Mouse (Mus musculus) kidney, adult 11 months (tissue): ENCODE measurements around the gene Otor.
A peak's percentile ranks its signal among the peaks of the same experiment; 100 is the strongest.

Experiments used
- DNase-seq: peaks from one replicate; pipeline ENCODE4 v3.0.0; 2022

Otor gene

DNA sequence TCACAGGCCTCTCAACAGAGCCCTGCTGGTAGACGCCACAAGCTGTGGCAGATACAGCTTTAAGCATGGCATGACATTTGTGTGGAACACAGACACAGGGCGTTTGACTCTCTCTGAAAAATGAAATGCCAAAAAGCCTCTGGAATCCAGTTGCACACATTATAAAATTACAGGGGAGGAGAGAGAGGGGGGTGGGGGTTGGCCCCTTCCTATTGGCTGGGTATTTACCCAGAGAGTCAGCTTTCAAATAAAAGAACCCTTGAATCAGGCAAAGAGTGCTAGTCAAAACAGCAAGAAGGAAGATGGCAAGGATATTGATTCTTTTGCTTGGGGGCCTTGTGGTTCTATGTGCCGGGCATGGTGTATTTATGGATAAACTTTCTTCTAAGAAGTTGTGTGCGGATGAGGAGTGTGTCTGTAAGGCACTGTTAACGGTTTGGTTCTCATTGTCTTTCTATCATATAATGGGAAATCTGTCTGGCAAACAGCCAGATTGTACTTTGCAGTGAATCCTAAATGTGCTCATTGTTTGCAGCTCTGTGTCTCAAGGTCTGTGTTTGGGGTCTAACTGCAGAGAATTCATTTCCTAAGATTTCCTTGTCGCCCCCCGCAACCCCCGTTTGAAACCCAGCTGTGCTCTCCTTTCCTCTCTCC lies at the start of gene Otor:
Otor (plus strand) TSS at position 276 of the 654 bp plus-strand sequence.
- no peak for DNase-seq

DNA sequence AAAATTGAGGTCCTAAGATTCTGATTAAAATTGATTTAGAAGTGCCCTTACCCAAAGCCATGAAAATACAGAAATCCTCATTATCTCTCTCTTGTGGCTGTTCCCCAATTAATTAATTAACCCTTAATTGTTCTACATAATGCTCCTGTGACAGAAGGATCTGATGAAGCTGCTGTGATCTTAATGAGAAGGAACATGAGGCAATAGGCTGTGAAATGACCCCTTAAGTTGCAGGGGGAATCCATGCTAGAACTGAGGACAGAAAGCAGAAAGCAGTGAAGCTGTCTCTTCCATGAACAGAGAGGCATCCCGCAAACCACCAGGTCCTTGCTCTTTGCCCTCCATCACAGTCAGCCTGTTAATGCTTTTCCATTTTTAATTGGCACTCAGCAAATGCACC lies 47.0 kb upstream of the Otor start:
- DNase-seq = no peak

DNA sequence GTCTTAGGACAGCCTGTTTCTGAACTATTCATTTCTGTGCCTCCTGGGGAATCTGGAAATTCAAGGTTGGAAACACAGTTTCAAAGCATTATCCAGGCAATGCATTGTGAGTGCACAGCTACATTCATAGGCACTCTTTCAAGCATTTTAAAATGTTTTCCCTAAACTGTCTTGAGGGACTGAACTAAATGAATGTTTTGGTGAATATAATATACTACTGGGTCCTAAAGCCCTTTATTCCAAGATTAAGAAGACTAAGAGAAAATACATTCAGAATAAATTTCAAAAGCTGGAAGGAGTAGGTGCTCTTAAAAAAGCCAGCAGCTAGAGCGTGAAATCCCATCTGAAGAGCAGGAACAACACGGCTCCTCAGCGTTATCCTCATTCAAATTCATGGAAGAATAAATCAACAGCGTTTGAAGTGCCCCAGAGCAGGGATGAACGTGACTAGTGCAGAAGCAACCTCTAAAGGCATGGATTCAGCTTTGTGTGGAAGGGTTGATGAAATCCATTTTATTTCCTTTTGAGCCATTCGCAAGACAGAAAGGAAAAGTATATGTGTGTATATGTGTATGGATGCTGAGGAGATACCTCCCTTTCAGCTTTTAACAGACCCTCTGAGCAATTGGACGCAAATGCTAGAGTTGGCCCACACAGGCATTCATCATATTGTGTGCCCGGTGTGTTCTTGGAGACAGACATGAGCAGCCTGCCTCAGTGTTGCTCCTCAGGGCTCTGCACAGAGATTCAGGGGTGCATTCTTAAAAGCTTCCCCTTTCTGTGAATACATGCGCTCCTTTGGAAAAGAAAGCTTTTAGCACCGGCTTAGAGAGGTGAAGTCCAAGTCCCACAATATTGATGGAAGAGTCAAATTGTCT lies 45.7 kb upstream of the Otor start:
- DNase-seq = no peak

DNA sequence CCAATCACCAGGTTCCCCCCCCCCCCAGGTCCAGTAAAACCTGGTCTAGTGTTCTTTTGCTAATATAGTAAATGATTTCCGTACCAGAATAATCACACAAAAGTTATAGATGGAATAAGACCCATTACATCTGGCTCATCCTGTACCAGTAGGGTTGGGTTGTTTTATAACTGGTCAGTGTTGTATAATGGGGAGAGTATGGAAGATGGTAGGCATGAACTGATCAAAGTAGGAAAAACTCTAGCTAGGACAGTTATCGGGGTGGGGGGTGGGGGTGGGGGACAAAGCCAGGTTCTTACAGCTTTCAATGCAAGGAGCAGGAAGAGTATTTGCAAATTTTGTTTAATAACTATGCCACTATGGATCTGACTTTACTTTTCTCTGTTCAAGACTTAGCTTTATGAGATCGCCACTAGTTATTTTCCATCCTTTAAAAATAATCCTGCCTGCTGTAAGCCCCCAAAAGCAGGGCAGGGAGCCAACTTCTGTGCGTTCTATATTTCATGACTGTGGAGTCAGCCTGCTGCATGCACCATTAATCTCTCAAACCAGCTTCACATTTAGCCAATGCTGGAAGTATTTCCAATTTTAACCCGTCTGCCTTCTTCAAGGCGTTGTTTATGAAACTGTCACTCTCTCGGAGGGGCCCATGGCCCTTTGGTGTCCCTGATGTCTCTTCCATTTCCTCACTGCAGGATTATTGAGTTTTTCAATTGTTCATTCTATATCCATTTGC lies 43.8 kb upstream of the Otor start:
- DNase-seq = no peak

DNA sequence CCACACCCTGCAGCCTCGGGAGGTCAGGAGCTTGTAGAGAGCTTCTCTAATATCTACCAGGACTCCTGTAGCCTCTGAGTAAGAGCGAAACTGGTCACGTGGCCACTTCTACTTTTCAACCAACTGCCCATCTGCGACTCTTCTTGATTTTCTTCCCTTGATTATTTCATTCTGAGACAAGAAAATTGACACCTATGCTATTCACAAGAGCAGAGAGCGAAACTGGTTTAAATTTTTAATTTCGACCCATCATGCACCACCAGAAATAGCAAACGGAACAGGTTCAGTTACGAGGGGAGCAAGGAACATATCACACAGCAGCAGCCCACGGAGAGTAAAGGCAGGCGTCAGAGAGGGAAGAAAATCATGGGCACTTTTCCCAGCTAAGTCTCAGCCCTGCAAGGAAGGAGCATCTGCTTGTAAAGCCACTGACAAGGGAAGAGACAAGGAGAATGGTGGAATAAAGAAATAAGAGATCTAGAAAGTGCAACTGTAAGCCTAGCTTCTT lies 43.1 kb upstream of the Otor start:
- DNase-seq = no peak

DNA sequence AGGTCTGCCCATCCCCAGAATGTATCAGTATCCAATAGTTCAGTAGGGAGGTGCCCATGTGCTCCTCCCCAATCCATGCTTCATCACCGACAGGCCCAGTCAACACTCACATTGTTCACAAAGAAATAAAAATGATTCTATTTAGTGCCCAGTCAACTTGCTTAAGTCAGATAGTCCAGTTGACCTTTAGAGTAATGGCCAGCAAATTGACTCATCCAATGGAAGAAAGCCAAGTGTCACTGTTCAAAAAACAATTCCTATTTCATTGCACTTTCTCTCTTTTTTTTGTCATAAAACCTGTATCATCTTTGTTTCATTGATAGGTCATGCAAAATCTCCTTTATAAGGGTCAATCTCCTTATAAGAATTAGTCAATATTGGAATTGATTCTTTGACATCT lies 36.7 kb upstream of the Otor start:
- no peak for DNase-seq

DNA sequence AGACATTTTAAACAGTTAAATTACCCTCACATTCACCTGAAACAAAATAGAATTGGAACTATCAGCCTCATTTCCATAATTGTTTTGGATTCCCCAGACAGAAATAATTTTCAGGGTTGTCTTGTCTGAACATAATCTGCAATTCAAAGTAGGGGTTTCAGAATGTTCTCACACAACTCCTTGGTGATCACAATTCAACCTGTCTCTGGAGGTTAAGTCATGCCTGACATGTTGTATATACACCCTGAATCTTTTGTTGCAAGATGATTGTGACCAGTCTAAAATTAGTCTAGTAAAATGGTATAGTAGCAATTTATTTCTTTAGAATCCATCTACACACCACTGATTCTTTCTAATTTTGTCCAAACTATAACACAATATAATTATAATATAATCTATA lies 23.0 kb upstream of the Otor start:
- no peak for DNase-seq

DNA sequence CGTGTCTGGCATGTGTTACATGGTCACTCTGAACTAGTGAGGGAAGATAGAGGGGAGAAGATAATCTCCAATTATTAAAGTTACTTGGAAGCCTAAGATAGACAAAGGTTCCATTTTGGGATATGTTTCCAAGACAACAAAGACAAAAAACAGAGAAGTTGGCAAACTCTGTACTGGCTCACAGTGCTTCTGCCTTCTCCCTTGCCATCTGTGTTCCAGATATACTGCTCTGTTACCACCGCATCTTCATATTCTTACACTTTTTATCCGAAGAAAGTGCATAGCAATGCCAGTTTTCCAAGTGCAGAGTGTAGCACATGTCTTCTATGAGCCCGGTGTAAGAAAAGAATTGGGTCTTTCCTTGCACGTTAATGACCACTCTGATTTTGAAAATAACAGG lies 21.5 kb upstream of the Otor start:
- no peak for DNase-seq

DNA sequence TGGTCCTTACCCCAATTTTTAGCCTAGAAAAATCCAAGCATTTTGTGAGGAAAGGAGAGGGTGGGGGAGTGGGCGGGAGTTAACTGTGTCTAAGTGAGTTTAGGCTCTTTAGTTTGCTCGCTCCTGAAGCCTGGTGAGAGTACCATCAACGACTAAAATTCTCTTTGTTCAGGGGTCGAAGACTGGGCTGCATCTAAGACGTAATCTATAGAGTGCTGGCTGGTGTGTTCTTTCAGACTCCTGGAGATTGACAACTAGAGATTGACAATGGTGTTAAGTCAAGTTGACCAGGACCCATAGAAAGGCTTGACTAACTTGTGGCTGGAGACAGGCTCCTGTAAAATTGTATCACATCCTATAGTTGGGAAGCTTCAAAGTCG lies 15.9 kb upstream of the Otor start:
- no peak for DNase-seq

DNA sequence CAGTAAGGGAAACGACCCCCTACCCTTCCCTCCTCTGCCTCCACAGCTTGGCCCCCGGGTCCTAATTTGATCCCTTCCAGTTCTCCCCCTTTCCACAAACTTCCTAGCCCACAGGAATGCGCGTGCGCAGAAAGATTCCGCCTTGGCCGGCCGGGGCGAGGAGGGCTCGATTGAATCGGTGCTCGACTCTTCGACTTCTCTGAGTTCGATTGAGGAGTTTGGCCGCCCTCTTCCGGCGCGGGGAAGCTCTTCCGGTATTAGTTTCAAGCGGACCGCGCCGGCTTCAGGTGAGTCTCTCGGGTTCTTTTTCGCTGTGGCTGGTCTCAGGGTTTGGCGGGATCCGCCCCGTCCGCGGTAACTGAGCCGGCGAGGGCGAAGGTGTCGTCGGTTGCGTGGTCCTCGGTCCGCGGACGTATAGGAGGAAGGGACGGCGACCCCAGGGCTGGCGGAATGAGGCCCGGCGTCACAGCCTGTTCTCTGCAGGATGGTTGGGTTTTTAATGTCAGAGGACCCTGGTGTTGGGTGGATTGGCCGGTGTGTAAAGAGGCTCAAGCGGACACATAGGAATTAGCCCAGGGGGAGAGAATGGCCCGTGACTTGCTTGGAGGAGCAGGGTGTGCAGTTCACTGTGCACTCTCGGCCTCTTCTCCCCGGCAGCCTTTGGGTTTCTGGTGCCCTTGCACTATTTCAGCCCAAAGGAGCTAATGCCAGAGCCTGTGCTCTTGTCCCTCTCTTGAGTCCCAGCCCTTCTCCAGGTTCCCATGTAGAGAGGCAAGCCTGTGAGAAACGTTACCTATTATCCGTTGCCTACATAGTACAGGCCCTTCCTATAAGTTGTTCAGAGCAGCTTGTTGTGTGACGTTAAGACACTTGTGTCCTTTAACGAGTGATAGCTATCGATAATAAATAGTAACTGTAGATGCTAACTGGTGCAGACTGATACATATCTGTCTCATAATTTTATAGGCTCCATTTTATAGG lies 15.2 kb upstream of the Otor start, which contains the start of gene Snrpb2:
Snrpb2 (plus strand) TSS at position 228 of the 981 bp plus-strand sequence.
- DNase-seq = peak; percentile 83

DNA sequence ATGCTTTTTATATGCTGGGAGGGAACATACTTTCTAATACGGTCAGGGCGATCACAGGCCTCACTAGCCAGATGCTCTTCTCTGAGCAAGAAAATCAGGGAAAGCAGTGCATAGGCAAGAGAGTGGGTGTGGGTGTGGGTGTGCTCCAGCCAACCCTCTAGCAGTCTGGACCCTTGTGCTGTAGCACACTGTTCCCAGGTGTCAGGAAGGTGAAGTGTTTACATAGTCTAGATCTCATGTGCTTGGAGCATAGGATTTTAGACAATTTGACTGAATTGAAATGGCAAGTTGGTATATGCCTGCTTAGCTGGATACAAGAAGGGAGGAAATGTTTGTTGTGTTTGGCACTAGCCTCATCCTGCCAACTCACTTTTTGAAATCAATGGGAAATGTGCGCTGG lies 12.4 kb upstream of the Otor start:
- DNase-seq = no peak

DNA sequence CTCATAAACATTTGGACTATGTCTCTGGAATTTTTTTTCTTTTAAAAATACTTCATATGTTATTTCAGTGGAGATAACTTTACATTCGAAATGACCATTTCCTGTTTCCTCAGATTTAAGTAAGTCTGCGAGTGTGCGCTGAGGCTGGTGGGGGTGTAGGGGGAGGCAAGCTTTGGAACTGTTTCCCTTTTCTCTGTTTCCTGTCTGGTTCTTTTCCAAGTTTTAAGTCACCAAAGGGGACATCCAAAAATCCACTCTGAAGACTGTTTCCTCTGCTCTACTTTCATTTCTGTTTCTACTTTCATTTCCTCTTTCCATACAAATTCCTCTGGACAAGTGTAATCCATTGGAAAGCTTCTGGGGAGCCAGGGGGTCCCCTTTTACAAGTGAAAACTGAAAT lies 3.4 kb downstream of the Otor start:
- DNase-seq = no peak

DNA sequence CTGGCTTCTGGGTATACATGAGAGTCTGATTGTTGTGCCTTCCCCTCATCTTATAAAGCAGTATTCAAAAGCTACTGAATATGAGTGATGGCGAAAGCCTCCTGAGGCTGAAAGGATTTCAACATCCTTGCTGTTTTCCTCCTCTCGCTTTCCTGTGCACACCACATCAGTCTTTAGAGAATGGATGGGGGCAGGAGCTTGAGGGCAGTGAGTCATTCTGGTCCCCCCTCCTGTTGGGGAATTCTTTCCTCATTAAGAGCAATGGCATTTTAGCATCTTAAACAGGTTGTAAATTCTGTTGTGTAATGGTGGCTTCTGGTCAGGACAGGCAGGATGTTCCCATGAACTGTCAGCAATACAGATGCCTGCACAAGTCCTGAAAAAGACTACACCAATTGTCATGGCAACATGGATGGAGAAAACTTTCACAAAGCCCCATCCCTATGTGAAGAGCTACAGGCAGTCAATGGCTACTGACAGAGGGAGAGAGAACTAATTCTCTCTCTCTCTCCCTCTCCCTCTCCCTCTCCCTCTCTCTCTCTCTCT lies 6.7 kb downstream of the Otor start:
- DNase-seq = no peak

DNA sequence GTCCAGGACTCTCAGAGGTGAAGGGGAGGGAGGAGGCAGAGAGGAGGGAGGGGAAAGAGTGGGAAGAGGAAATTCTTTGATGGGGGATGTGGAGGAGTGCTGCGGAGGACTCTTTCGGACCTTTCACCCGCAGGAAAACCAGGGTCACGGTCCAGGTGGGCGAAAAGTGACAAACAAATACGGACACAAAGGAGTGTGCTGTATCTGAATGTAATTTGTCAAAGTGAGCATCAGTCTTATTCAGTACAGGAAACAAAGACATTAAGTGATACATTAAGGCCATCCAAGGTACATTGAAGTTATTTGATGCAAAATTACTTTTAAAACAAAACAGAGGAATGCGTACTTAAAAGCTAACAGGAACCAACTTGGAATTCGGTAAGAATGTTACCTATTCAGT lies 11.6 kb downstream of the Otor start:
- no peak for DNase-seq

DNA sequence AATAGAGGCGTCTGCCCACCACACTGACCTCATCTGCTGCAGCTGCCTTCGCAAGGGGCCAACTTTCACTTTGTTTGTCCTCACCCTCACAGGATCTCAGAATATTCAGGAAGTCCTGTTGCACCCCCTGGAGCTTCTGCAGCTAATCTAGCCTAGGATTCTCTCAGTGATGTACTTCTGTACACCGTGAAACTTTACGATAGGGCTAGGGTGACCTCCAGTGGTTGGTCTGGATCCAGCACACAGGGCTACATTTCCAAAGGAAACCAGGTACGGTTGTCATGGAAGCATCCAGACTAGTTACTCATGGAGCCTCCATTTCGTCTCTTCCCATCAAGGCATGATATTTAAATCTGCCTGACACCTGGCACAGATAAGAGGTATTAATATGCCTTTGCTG lies 15.5 kb downstream of the Otor start:
- peak; percentile 12 for DNase-seq

DNA sequence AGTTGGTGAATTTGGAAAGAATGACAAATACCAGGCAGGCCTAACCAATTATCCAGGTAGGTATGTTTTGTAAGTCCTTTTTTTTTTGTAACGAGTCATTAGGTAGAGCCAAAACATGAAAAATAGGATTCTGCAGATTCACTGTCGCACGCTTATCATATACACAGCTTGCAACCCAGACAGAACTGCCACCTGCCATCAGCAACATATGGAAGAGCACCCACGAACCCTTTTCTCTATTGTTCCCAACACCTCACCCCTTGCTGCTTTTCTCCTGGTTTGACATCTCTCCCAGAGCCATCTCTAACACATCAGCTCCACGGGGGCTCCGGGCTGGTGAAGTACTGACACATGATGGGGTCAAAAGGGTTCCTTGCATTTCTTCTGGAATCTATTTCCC lies 16.5 kb downstream of the Otor start:
- DNase-seq = no peak

DNA sequence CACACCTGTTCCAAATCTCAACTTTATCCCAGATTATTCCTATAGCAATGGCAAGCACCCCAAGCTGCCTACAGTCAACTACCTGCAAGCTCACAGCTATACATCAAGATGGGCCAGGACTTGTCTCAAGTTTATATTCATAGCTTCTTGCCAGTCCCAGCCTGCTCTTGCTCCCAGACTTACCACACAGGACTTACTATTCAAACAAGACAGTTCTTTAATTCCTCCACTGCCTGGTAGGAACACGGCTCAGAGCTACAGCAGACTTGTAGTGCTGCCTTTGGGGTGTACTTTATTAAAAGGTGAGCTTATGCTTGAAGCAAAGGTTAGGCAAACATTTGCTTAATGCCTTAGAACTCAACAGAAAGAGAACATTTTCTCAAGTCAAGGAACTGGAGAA lies 18.9 kb downstream of the Otor start:
- no peak for DNase-seq

DNA sequence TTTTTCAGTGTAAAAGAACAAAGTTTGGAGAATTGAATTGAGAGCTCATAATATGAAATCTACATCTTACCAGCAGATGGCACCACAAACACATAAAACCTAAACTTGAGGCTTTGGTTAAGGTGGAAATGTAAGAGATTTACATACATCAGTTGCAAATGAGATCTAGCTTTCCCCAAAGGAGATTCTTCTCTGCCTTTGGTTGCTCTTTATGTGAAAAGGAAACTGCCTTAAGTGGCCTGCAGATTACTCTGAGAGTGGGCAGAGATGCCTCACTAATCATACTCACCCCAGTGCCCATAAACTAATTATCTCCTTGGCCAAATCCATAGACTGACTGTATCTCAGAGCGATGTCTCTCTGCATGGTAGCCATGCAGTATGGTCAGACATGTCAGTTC lies 35.6 kb downstream of the Otor start:
- no peak for DNase-seq

DNA sequence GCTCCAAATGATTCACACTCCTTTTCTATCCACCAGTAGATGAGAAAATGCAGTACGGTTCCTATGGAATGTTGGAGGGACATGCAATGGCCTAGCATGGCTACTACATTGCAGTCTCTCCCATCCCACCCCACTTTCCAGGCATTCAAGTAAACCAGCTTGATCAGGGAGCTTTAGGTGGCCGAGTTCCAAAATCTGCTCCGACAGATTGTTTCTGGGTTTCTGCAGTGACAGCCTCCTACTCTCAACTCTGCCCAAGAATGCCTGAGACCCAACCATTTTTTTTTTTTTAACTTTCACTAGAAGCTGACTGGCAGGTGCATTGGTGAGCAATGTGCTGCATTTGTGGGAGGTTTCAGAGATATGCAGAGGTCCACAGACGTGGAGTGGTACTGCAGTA lies 36.4 kb downstream of the Otor start:
- DNase-seq = no peak

DNA sequence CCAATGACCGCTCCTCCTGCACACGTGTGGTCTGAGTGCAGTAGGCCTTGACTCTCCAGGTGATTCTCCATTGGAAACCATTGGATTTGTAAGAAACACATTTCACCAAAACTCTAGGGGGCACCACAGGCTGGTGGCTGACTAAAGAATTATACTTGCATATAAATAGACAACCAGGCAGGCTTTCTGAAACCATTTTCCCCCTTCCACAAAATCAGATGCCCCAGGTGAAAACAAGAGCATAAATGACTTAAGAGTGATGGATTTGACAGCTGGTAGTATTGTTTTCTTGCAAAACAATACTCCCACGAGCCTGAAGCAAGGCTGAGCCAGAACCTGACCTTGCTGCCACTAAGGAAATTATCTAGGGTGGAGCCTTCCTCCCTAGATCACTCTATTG lies 39.2 kb downstream of the Otor start:
- DNase-seq = no peak

DNA sequence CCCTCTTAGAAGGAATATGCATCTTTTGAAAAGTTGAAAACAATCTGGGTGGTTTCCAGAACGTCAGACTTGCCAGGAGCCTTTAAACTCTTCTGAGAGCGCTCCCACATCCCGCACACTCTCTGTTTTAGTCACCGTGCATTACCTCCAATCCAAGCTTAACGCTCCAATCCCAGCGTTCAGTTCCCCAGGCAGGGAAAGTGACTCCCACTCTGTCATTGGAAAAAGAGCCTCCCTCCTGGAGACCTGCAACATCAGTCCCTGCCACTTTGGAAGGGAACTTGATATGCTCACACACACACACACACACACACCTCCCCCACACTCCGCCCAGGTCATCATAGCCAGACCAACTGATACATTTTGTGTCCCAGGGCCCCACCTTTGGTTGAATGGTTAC lies 39.9 kb downstream of the Otor start:
- no peak for DNase-seq

DNA sequence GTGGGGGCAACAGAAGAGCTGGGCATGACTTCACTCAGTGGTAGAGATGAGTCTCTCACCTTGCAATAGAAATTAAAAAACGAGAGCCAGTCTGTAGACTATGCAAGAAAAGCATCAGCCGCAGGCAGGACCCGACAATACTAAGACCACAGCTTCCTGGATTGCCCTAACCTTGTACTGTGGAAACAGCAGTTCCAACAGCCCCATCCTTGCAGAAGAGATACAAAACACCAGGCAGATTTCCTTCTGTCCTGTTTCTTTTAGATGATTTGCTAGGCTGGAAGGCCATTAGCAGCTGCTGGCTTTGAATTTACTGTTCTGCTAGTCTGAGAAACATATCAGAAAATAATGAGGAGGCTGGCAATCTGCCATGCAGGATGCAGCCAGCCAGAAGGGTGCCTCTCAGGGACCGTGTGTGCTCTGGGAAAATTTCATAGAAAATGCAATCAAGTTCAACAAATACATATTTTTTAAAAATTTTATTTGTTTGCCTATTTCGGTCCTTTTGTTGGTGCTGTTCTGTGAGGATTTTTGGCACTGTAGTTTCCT lies 52.9 kb downstream of the Otor start:
- DNase-seq = no peak
